Mouse (Mus musculus) CD8-positive naive resting alpha-beta T cell, adult 2 months (primary cell): Measurements from ENCODE around the gene Zscan4e.
"Not testable (repeated sequence)": the region's sequence is repeated elsewhere in the genome, so short reads cannot be mapped to it uniquely, and the experiment has no call there.

ENCODE experiments used
- DNase-seq, 2 experiments: peaks; one replicate each; pipeline ENCODE4 v3.0.0; 2022; ENCODE audit warnings: low read depth in 2 of 2, low spot score in 2 of 2

The Zscan4e gene

GRCm38 (mm10) chr7:11310582-11310981 is at the start of gene Zscan4e:
Gene Zscan4e, minus strand, starts transcription at chr7:11310682.
- not testable (repeated sequence) for DNase-seq
